Mouse (Mus musculus): ENCODE measurements around the gene Sidt1. TPM values are rescaled to one million over a fixed set of nuclear protein-coding genes. Genes with fewer than 3 reads are reported as not detected.

Sidt1 gene
- polyA plus RNA-seq, 1 experiment from 2014 or later: 0.51 TPM

DNA sequence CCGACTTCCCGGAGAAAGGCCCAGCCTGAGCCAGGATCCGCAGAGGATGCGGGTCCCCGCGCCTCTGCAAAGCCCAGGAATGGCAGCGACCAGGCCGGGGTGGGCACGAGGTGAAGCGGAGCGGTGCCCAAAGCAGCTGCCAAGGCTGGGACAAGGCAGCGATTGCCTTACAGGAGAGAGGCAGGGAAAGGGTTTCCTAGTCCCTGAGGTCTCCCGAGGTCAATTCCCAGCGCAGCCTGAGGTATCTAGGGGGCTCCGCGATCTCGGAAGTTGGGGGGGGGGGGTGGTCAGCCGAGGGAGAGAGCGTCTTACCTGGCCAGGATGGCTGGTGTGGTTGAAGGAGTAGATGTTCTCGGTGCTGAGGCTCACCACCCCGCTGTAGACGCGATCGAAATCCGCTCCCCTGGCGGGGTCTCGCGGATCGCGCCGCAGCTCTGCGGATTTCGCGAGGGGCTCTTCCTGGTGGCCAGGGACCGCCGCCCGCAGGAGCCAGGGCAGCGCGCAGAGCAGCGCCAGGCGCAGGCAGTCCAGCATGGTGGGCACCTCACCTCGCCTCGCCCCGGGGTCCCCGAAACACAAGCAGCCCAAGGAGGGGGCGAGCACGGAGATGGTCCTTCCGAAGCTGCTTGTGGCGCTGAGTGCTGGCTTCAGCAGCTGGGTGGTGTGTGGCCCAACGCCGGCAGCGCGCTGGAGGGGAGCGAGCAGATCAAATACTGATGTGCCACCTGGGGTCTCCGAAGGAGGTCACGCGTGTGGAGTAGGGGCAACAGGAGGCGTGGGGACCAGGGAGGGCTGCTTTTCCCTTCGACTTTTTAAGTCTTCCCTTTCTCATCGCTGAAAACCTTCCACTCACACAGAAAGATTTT lies 768 bp downstream of the Sidt1 start:
- Histone ChIP-seq H3K27me3 (replicated peaks) (peaks cover 26% of the 10 kb centered on the region), H3K36me3 (no peaks in the 10 kb centered on the region), H3K4me2 (replicated peaks) (peak overlapping the region; percentile 99), H3K4me1 (peaks cover 12% of the 10 kb centered on the region), H3K4me3 (peak overlapping the region; percentile 56), H3K9ac (peak overlapping the region; percentile 68), H3K27ac (no peak overlapping the region), H3K9me3 (no peaks in the 10 kb centered on the region)
- under 1% methylated on average over 60 of the region's 60 CpGs for WGBS
- ATAC-seq (ENCODE audit: low FRiP score, low read depth): peak; percentile 65

DNA sequence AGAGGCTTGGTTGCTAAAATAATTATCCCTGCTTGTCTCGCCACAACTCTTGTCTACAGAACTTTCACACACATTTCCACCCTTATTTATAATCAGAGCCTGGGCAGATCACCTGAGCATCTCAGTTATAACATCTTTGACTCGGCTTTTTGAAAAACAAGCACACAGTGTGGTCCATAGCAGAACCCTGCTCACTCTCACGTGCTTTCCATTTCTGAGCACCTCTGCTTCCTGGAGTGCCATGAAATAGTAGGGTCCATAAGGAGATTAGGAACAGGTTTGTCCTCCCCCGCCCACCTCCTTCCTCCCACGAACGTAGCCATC lies 1.4 kb downstream of the Sidt1 start:
- Histone ChIP-seq H3K27ac (no peak overlapping the region), H3K27me3 (replicated peaks) (peaks cover 26% of the 10 kb centered on the region), H3K4me2 (replicated peaks) (peak overlapping the region; percentile 99), H3K4me3 (peak overlapping the region; percentile 56), H3K9ac (peak overlapping the region; percentile 68; the same call in 1 of the 2 replicates), H3K9me3 (no peaks in the 10 kb centered on the region), H3K4me1 (peaks cover 12% of the 10 kb centered on the region), H3K36me3 (no peaks in the 10 kb centered on the region)
- WGBS: 12% methylated on average over 6 of the region's 6 CpGs
- ATAC-seq (ENCODE audit: low FRiP score, low read depth): peak; percentile 21; the same call in 1 of the 2 replicates

DNA sequence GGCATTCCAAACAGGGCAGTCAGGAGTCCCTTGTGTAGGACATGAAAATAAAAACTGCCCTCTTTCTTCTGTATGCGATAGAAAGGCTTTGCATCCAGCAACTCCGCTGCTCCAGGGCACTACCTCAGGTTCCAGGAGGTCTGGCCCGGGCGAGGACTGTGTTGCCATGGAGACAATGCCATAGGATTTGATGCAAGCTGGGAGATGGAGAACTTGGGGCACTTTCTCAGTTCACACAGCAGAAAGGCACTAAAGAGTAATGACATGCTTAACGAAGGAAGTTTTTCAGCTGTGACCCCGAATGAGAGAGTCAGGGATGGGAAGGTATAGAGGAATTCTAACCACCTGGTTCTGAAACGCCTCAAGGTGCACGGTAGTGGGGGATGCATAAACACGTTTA lies 1.8 kb downstream of the Sidt1 start:
- H3K27ac ChIP-seq: no peak overlapping the region
- H3K27me3 ChIP-seq (replicated peaks): peaks cover 26% of the 10 kb centered on the region
- no peak overlapping the region for H3K4me2 ChIP-seq (replicated peaks)
- H3K9me3 ChIP-seq: no peaks in the 10 kb centered on the region
- H3K4me3 ChIP-seq: no peak overlapping the region
- H3K36me3 ChIP-seq: no peaks in the 10 kb centered on the region
- peaks cover 12% of the 10 kb centered on the region for H3K4me1 ChIP-seq
- 14% methylated on average over 9 of the region's 9 CpGs for WGBS
- peak; percentile 41; the same call in 1 of the 2 replicates for ATAC-seq (ENCODE audit: low FRiP score, low read depth)
- no peak overlapping the region for H3K9ac ChIP-seq

DNA sequence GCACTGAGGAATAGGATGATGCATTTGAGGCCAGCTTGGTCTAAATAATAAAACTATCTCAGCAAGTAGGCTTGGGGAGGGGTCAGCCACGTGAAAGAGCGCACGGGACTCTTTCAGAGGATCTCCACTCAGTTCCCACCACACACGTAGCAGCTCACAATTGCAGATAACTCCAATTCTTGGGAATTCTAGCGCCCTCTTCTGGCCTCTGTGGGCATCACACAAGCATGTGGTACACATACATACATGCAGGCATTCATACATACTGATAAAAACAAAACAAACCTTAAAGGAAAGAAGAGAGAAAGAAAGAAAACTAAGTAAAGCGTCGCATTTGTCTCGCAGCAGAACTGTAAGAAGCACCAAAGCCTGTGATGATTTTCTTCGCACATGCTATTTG lies 2.3 kb downstream of the Sidt1 start:
- H3K4me1 ChIP-seq: peaks cover 12% of the 10 kb centered on the region

DNA sequence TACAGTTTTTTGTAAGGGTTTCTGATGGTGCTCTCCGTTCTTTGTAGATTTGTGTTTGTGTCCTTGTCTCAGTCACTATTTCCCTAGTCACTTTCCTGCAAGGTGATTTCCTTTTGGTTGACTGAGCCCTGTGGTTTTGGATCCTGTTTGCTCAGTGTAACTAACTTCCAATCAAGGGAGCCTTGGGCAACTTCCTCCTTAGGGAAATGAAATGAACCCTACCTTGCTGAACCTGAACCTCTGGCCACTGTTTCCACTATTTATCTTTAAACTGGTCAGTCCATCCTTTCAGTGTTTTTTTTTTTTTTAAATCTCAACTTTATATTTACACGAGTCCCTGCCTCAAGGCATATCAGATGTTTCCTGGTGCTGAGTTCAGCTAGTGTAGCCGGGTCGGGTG lies 4.4 kb downstream of the Sidt1 start:
- Histone ChIP-seq H3K4me1 (peaks cover 12% of the 10 kb centered on the region), H3K27me3 (replicated peaks) (peaks cover 22% of the 10 kb centered on the region), H3K27ac (no peak overlapping the region), H3K4me2 (replicated peaks) (no peak overlapping the region), H3K9ac (no peak overlapping the region), H3K36me3 (no peaks in the 10 kb centered on the region), H3K4me3 (no peak overlapping the region), H3K9me3 (no peaks in the 10 kb centered on the region)
- no peak for ATAC-seq (ENCODE audit: low FRiP score, low read depth)
- 77% methylated on average over 4 of the region's 4 CpGs for WGBS

More for the DNA sequence above, 2.3 kb downstream of the Sidt1 start:
- no peak overlapping the region for H3K4me2 ChIP-seq (replicated peaks)
- no peak overlapping the region for H3K27ac ChIP-seq
- H3K27me3 ChIP-seq (replicated peaks): peaks cover 26% of the 10 kb centered on the region
- WGBS: 79% methylated on average over 9 of the region's 9 CpGs
- H3K36me3 ChIP-seq: no peaks in the 10 kb centered on the region
- H3K9me3 ChIP-seq: no peaks in the 10 kb centered on the region
- no peak overlapping the region for H3K9ac ChIP-seq
- no peak overlapping the region for H3K4me3 ChIP-seq
- ATAC-seq (ENCODE audit: low FRiP score, low read depth): no peak

DNA sequence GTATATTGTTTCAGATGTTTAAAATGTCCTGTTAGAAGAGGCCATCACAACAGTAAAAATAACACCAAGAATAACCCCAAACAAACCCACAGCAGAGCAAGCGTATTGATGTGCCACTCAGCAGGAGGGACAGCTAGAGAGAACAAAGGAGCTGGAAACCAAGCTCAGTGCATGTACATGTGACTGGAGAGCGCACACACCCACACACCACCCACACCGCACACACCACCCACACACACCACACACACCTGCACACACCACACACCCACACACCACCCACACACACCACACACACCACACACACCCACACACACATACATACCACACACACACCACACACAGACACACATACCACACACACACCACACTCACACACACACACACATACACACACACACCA lies 12.8 kb downstream of the Sidt1 start:
- Histone ChIP-seq H3K9me3 (no peaks in the 10 kb centered on the region), H3K9ac (no peak overlapping the region), H3K27me3 (replicated peaks) (no peaks in the 10 kb centered on the region), H3K4me3 (no peak overlapping the region), H3K4me1 (no peaks in the 10 kb centered on the region), H3K4me2 (replicated peaks) (no peak overlapping the region), H3K27ac (no peak overlapping the region), H3K36me3 (no peaks in the 10 kb centered on the region)
- peak; percentile 44; the same call in 1 of the 2 replicates for ATAC-seq (ENCODE audit: low FRiP score, low read depth)
- 61% methylated on average over 3 of the region's 3 CpGs for WGBS

DNA sequence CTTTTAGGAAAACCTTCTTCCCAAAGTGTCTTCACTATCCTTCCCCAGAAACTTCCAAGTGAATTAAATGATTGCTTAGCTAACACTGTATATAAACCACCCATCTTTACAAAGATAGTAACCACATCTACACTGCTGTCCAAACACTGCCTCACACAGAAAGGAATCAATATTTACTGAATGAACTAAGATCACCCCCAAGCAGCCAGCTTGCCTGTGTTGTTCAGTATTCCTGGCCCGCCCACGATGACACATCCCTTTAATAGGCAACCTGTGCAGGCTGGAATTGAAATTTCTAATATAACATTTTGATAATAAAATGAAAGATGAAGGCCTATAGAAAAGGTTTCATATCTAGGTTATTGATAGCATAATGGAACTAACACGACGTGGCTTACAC lies 16.6 kb downstream of the Sidt1 start:
- no peak overlapping the region for H3K27ac ChIP-seq
- H3K4me3 ChIP-seq: no peak overlapping the region
- no peak overlapping the region for H3K4me2 ChIP-seq (replicated peaks)
- no peaks in the 10 kb centered on the region for H3K9me3 ChIP-seq
- no peaks in the 10 kb centered on the region for H3K4me1 ChIP-seq
- no peaks in the 10 kb centered on the region for H3K36me3 ChIP-seq
- WGBS: 84% methylated on average over 4 of the region's 4 CpGs
- H3K27me3 ChIP-seq (replicated peaks): no peaks in the 10 kb centered on the region
- ATAC-seq (ENCODE audit: low FRiP score, low read depth): no peak
- no peak overlapping the region for H3K9ac ChIP-seq

DNA sequence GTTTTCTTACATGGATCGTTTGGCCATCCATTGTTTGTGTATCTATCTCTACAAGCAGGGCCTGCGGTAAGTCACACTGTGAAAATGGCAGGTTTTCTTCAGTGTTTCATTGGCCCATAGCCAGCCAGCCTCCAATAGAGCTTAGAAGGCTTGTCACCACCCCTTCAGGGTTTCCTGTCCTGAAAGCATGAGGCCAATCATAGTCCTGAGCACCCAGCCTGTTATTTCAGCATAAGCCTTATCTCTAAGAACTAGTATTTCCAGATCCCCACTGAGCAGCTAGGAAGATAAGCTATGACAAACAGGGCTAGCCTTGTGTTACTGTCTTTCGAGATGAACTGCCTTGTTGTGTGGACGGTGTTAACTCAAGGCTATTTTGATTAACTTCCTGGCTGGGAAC lies 19.6 kb downstream of the Sidt1 start:
- Histone ChIP-seq H3K27ac (no peak overlapping the region), H3K4me3 (no peak overlapping the region), H3K4me1 (no peaks in the 10 kb centered on the region), H3K9ac (no peak overlapping the region), H3K9me3 (no peaks in the 10 kb centered on the region), H3K27me3 (replicated peaks) (no peaks in the 10 kb centered on the region), H3K4me2 (replicated peaks) (no peak overlapping the region), H3K36me3 (no peaks in the 10 kb centered on the region)
- WGBS: 79% methylated on average over 4 of the region's 4 CpGs
- no peak for ATAC-seq (ENCODE audit: low FRiP score, low read depth)

DNA sequence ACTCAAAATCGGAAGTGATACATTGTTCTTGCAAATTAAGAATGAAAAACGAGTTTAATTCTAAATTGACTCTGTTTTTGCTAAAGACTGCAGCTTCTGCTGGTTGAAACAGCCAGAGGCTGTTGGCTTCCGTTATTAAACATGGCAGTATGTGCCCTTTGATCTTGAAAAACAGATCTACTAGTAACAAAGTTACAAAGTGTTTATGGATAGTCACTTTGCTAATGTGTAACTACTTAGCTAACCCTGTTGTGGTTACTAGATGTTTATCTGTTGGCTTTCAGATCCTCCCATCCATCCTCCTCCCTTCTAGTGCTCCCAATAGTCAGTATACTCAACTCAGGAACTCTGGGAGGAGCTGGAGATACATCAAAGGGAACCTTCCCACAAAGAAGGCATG lies 27.4 kb downstream of the Sidt1 start:
- H3K9ac ChIP-seq: no peak overlapping the region
- ATAC-seq (ENCODE audit: low FRiP score, low read depth): no peak
- no peak overlapping the region for H3K27ac ChIP-seq
- no peaks in the 10 kb centered on the region for H3K27me3 ChIP-seq (replicated peaks)
- no peak overlapping the region for H3K4me3 ChIP-seq
- no peak overlapping the region for H3K4me2 ChIP-seq (replicated peaks)
- WGBS: 75% methylated on average over 3 of the region's 3 CpGs
- no peaks in the 10 kb centered on the region for H3K9me3 ChIP-seq
- no peaks in the 10 kb centered on the region for H3K4me1 ChIP-seq
- H3K36me3 ChIP-seq: no peaks in the 10 kb centered on the region

DNA sequence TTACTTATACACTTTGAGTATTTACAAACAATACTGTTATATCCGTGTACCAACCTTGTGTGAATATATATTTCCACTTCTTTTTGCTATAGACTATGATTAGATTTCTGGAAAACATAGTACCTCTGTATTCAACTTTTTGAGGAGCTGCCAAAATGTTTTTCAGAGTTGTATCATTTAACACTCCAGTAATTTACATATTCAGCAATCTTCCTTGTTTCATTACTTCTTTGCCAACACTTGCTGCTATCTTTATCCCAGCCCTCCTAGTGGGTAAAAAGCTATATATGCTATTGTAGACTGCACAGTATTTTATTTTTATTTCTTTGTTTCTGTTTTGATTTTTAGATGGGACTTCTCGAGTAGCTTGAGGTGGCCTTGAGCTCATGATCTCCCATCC lies 29.2 kb downstream of the Sidt1 start:
- Histone ChIP-seq H3K9ac (no peak overlapping the region), H3K27ac (no peak overlapping the region), H3K36me3 (no peaks in the 10 kb centered on the region), H3K4me2 (replicated peaks) (no peak overlapping the region), H3K27me3 (replicated peaks) (no peaks in the 10 kb centered on the region), H3K4me1 (no peaks in the 10 kb centered on the region), H3K4me3 (no peak overlapping the region), H3K9me3 (no peaks in the 10 kb centered on the region)
- 79% methylated on average over 2 of the region's 2 CpGs for WGBS
- no peak for ATAC-seq (ENCODE audit: low FRiP score, low read depth)

DNA sequence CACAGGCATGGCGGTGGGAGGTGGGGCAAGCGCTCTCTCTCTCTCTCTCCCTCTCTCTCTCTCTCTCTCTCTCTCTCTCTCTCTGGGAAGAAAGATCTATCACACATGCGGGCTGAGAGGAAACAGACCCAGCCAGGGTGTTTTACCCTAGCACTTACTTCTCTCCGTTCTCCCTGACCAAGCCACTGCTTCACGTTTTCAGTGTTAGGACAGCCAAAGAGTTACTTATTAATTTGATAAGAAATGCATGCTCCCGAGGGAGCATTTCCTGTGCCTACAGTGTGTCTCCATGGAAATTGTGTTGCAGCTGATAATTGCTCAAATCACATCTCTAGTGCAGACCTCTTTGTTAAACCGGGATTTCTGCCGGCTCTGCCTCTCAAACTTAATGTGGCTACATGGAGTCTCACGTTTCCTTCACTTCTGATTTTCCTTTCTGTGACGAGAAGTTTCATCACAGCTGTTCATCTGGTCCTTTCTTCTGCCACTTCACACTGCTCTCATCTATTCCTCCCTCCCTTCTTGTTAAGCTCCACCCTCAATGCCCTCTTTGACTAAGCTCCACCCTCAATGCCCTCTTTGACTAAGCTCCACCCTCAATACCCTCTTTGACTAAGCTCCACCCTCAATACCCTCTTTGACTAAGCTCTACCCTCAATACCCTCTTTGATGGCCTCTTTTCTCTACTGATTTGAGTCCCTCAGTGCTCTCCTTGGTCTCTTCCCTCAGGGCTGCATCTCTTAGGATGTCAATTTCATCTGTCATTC lies 30.7 kb downstream of the Sidt1 start:
- Histone ChIP-seq H3K9me3 (no peaks in the 10 kb centered on the region), H3K4me3 (no peak overlapping the region), H3K4me1 (no peaks in the 10 kb centered on the region), H3K4me2 (replicated peaks) (no peak overlapping the region), H3K27ac (no peak overlapping the region), H3K27me3 (replicated peaks) (no peaks in the 10 kb centered on the region), H3K9ac (no peak overlapping the region), H3K36me3 (no peaks in the 10 kb centered on the region)
- no peak for ATAC-seq (ENCODE audit: low FRiP score, low read depth)
- WGBS: 68% methylated on average over 10 of the region's 10 CpGs

DNA sequence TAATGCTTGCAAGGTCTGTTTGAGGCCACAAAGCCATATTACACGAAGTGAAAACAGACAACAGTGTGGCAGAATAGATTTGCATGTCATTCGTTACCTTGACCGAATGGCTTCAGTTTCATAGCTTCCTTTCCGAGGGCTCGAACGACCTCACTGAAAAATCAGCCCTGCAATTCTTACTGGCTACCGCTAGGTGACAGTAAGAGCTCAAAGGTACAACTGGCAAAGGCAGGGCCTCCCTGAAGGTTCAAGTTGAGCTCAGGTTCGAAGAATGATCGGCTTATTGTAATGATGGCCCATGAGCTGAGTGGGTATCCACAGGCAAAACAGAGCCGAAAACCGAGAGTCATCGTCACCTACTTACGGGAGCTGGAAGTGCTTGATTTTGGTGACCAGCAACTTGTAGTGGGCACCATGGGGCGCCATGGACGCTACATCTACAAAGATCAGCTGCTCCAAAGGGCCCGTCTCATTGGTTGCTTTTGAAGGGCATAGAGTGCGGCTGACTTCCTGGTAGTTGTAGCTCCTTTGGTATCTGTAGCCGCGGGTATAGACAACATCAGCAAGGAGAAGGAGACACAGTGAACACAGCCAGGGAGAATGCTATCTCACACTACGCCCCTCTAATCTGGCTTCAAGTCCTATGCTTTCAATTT lies 33.4 kb downstream of the Sidt1 start:
- no peak for ATAC-seq (ENCODE audit: low FRiP score, low read depth)

More for the DNA sequence above, 33.4 kb downstream of the Sidt1 start:
- H3K36me3 ChIP-seq: no peaks in the 10 kb centered on the region
- no peaks in the 10 kb centered on the region for H3K9me3 ChIP-seq
- no peak overlapping the region for H3K9ac ChIP-seq
- H3K4me2 ChIP-seq (replicated peaks): no peak overlapping the region
- WGBS: 79% methylated on average over 20 of the region's 20 CpGs
- no peak overlapping the region for H3K27ac ChIP-seq
- no peak overlapping the region for H3K4me3 ChIP-seq
- no peaks in the 10 kb centered on the region for H3K4me1 ChIP-seq
- H3K27me3 ChIP-seq (replicated peaks): no peaks in the 10 kb centered on the region
